Mouse (Mus musculus): ENCODE results near the gene Hba-a1.
A peak's percentile ranks its signal among the peaks of the same experiment; 100 is the strongest.

- TF ChIP-seq POLR2A (IDR thresholded peaks at IDR 0.05; ENCODE audit: borderline replicate concordance, control insufficient read depth, low read depth, low read length) (no peak), CTCF (IDR thresholded peaks at IDR 0.05; ENCODE audit: control insufficient read depth, insufficient read depth, low read length) (peak; percentile 97)
These were observed 45.0 kb upstream of the Hba-a1 start for GRCm38 (mm10) chr11:32238093-32238860.
